Mouse (Mus musculus) forebrain, embryonic 10.5 days (tissue): Measurements from ENCODE around the gene Ptpa. TPM values are rescaled to one million over a fixed set of nuclear protein-coding genes. Genes with fewer than 3 reads are reported as not detected.

Experiments used
- DNase-seq: peaks from one replicate; pipeline ENCODE4 v3.0.0-alpha.2; 2017; ENCODE audit warnings: low spot score; ENCODE audit errors: extremely low spot score
- H3K27ac ChIP-seq: fragments of 300-500 bp; sonication (generic); 2 replicates; pipeline ENCODE4 v1.5.1; 2016; ENCODE audit warnings: mild to moderate bottlenecking
- H3K27me3 ChIP-seq: fragments of 300-500 bp; sonication (generic); 2 replicates; pipeline ENCODE4 v1.6.1; 2016; ENCODE audit warnings: mild to moderate bottlenecking; ENCODE audit not compliant: poor library complexity, severe bottlenecking
- H3K36me3 ChIP-seq: fragments of 300-500 bp; sonication (generic); replicated peaks from 2 replicates; pipeline ENCODE4 v1.6.1; 2016; ENCODE audit warnings: mild to moderate bottlenecking, moderate library complexity
- H3K4me1 ChIP-seq: fragments of 300-500 bp; sonication (generic); 2 replicates; pipeline ENCODE4 v1.6.1; 2016
- H3K4me3 ChIP-seq: fragments of 300-500 bp; sonication (generic); 2 replicates; pipeline ENCODE4 v1.5.1; 2016; ENCODE audit warnings: mild to moderate bottlenecking, moderate library complexity
- H3K9me3 ChIP-seq: fragments of 300-500 bp; sonication (generic); 2 replicates; pipeline ENCODE4 v1.6.1; 2016; ENCODE audit warnings: mild to moderate bottlenecking, moderate library complexity
- WGBS: fragments of 180-500 bp; shearing (Covaris S2); methylation state at CpG from one replicate; pipeline ENCODE4 v1.1.7; 2016; 5-methylcytosine and 5-hydroxymethylcytosine counted together
- polyA plus RNA-seq: library from polyadenylated mRNA; unstranded; fragments of >200 nt; fragmentation: Nextera tagmentation; extraction: Ambion mirVana; gene quantifications from 2 replicates; pipeline ENCODE4 v1.2.1, GENCODE M21; 2016

Gene Ptpa
- polyA plus RNA-seq, 1 experiment from 2014 or later = 165 TPM

GRCm38 (mm10) chr2:30459241-30459640 is 43.4 kb downstream of the Ptpa start:
- DNase-seq = no peak
- Histone ChIP-seq H3K4me1 (peaks cover 22% of the 10 kb centered on the region), H3K27me3 (no peaks in the 10 kb centered on the region), H3K36me3 (peaks cover 10% of the 10 kb centered on the region), H3K9me3 (no peaks in the 10 kb centered on the region), H3K4me3 (no peak overlapping the region), H3K27ac (0 out of 2 replicates have a peak overlapping the region, but pooled peaks have one; percentile 48)
- WGBS = 89% methylated on average over 6 of the region's 6 CpGs

GRCm38 (mm10) chr2:30463341-30463761 is 47.5 kb downstream of the Ptpa start:
- DNase-seq = no peak
- Histone ChIP-seq H3K4me3 (peak overlapping the region; percentile 40), H3K27ac (peak overlapping the region; percentile 70), H3K4me1 (peaks cover 29% of the 10 kb centered on the region), H3K27me3 (peaks cover 11% of the 10 kb centered on the region), H3K36me3 (peaks cover 10% of the 10 kb centered on the region), H3K9me3 (no peaks in the 10 kb centered on the region)
- WGBS = 34% methylated on average over 5 of the region's 5 CpGs

GRCm38 (mm10) chr2:30463904-30464330 is 48.1 kb downstream of the Ptpa start:
- Histone ChIP-seq H3K27me3 (peaks cover 17% of the 10 kb centered on the region), H3K36me3 (peaks cover 8% of the 10 kb centered on the region), H3K27ac (peak overlapping the region; percentile 70), H3K4me1 (peaks cover 35% of the 10 kb centered on the region), H3K4me3 (peak overlapping the region; percentile 40), H3K9me3 (no peaks in the 10 kb centered on the region)
- WGBS = 4% methylated on average over 9 of the region's 9 CpGs
- peak; percentile 46 for DNase-seq

GRCm38 (mm10) chr2:30464411-30464810 is 48.6 kb downstream of the Ptpa start:
- Histone ChIP-seq H3K4me3 (peak overlapping the region; percentile 40), H3K9me3 (no peaks in the 10 kb centered on the region), H3K27me3 (peaks cover 22% of the 10 kb centered on the region), H3K4me1 (peaks cover 40% of the 10 kb centered on the region), H3K36me3 (0 out of 2 replicates have a peak, but pooled peaks cover 5% of the 10 kb centered on the region), H3K27ac (peak overlapping the region; percentile 70; the same call in 1 of the 2 replicates)
- 73% methylated on average over 5 of the region's 5 CpGs for WGBS
- DNase-seq = no peak

- no peaks in the 10 kb centered on the region for H3K9me3 ChIP-seq
- DNase-seq = no peak
- no peak overlapping the region for H3K27ac ChIP-seq
- 0 out of 2 replicates have a peak, but pooled peaks cover under 1% of the 10 kb centered on the region for H3K36me3 ChIP-seq
- no peak overlapping the region for H3K4me3 ChIP-seq
- 79% methylated on average over 4 of the region's 4 CpGs for WGBS
- H3K4me1 ChIP-seq = peaks cover 64% of the 10 kb centered on the region
- H3K27me3 ChIP-seq = peaks cover 22% of the 10 kb centered on the region
Measured at GRCm38 (mm10) chr2:30466787-30467186, 50.9 kb downstream of the Ptpa start.

- DNase-seq = no peak
- no peaks in the 10 kb centered on the region; the same call in 1 of the 2 replicates for H3K36me3 ChIP-seq
- peak overlapping the region; percentile 92 for H3K4me3 ChIP-seq
- H3K27me3 ChIP-seq = peaks cover 32% of the 10 kb centered on the region
- peak overlapping the region; percentile 98 for H3K27ac ChIP-seq
- no peaks in the 10 kb centered on the region for H3K9me3 ChIP-seq
- H3K4me1 ChIP-seq = peaks cover 62% of the 10 kb centered on the region
- WGBS = 42% methylated on average over 6 of the region's 6 CpGs
Measured at GRCm38 (mm10) chr2:30469009-30469408, 53.2 kb downstream of the Ptpa start.

GRCm38 (mm10) chr2:30469796-30470142 is 53.9 kb downstream of the Ptpa start:
- Histone ChIP-seq H3K4me3 (peak overlapping the region; percentile 92), H3K9me3 (no peaks in the 10 kb centered on the region), H3K27me3 (peaks cover 40% of the 10 kb centered on the region), H3K27ac (peak overlapping the region; percentile 98), H3K4me1 (peaks cover 64% of the 10 kb centered on the region), H3K36me3 (no peaks in the 10 kb centered on the region; the same call in 1 of the 2 replicates)
- DNase-seq = peak; percentile 87
- under 1% methylated on average over 19 of the region's 19 CpGs for WGBS

- H3K4me3 ChIP-seq = peak overlapping the region; percentile 92
- no peaks in the 10 kb centered on the region for H3K9me3 ChIP-seq
- peaks cover 70% of the 10 kb centered on the region for H3K4me1 ChIP-seq
- peak overlapping the region; percentile 98 for H3K27ac ChIP-seq
- no peaks in the 10 kb centered on the region; the same call in 1 of the 2 replicates for H3K36me3 ChIP-seq
- WGBS = under 1% methylated on average over 46 of the region's 46 CpGs
- peak; percentile 80 for DNase-seq
- H3K27me3 ChIP-seq = peaks cover 45% of the 10 kb centered on the region
Measured at GRCm38 (mm10) chr2:30470143-30470946, 54.5 kb downstream of the Ptpa start.

GRCm38 (mm10) chr2:30471051-30471450 is 55.2 kb downstream of the Ptpa start:
- H3K9me3 ChIP-seq = no peaks in the 10 kb centered on the region
- peak overlapping the region; percentile 98 for H3K27ac ChIP-seq
- peaks cover 51% of the 10 kb centered on the region for H3K27me3 ChIP-seq
- H3K4me3 ChIP-seq = peak overlapping the region; percentile 92
- H3K4me1 ChIP-seq = peaks cover 73% of the 10 kb centered on the region
- peak; percentile 57 for DNase-seq
- no peaks in the 10 kb centered on the region; the same call in 1 of the 2 replicates for H3K36me3 ChIP-seq
- 3% methylated on average over 7 of the region's 8 CpGs for WGBS

GRCm38 (mm10) chr2:30471795-30472720 is 56.2 kb downstream of the Ptpa start:
- H3K36me3 ChIP-seq = no peaks in the 10 kb centered on the region; the same call in 1 of the 2 replicates
- H3K4me1 ChIP-seq = peaks cover 74% of the 10 kb centered on the region
- H3K27ac ChIP-seq = peak overlapping the region; percentile 98
- H3K9me3 ChIP-seq = no peaks in the 10 kb centered on the region
- peaks cover 51% of the 10 kb centered on the region for H3K27me3 ChIP-seq
- peak; percentile 89 for DNase-seq
- H3K4me3 ChIP-seq = peak overlapping the region; percentile 92
- WGBS = under 1% methylated on average over 48 of the region's 51 CpGs

- Histone ChIP-seq H3K27me3 (peaks cover 45% of the 10 kb centered on the region), H3K9me3 (no peaks in the 10 kb centered on the region), H3K4me3 (peak overlapping the region; percentile 92), H3K36me3 (no peaks in the 10 kb centered on the region; the same call in 1 of the 2 replicates), H3K27ac (peak overlapping the region; percentile 98), H3K4me1 (peaks cover 71% of the 10 kb centered on the region)
- DNase-seq = peak; percentile 61
- under 1% methylated on average over 60 of the region's 60 CpGs for WGBS
Measured at GRCm38 (mm10) chr2:30472731-30473351, 57.0 kb downstream of the Ptpa start.

- WGBS = under 1% methylated on average over 80 of the region's 80 CpGs
- no peak for DNase-seq
- H3K27ac ChIP-seq = peak overlapping the region; percentile 98
- H3K4me3 ChIP-seq = peak overlapping the region; percentile 92
- peaks cover 38% of the 10 kb centered on the region for H3K27me3 ChIP-seq
- no peaks in the 10 kb centered on the region for H3K9me3 ChIP-seq
- H3K36me3 ChIP-seq = no peaks in the 10 kb centered on the region; the same call in 1 of the 2 replicates
- H3K4me1 ChIP-seq = peaks cover 68% of the 10 kb centered on the region
Measured at GRCm38 (mm10) chr2:30473431-30474031, 57.7 kb downstream of the Ptpa start.
